Mouse (Mus musculus) stomach, embryonic 16.5 days (tissue): ENCODE measurements around the gene Upf2. TPM values are rescaled to one million over a fixed set of nuclear protein-coding genes. Genes with fewer than 3 reads are reported as not detected.

Experiments used
- ATAC-seq: fragments of 200-750 bp; cut with Nextera tagmentation; 2 replicates; pipeline ENCODE4 v1.8.0; 2017; ENCODE audit warnings: moderate number of reproducible peaks, moderate TSS enrichment; ENCODE audit not compliant: insufficient read depth, low FRiP score
- H3K27ac ChIP-seq: fragments of 300-500 bp; sonication (generic); 2 replicates; pipeline ENCODE4 v1.5.1; 2014; ENCODE audit warnings: low read length
- H3K27me3 ChIP-seq: fragments of 300-500 bp; sonication (generic); 2 replicates; pipeline ENCODE4 v1.6.1; 2014; ENCODE audit warnings: low read length, control low read depth, mixed read lengths; ENCODE audit not compliant: control insufficient read depth, insufficient read depth
- H3K36me3 ChIP-seq: fragments of 300-500 bp; sonication (generic); 2 replicates; pipeline ENCODE4 v1.6.1; 2014; ENCODE audit warnings: low read length; ENCODE audit not compliant: control insufficient read depth, insufficient read depth
- H3K4me1 ChIP-seq: fragments of 300-500 bp; sonication (generic); 2 replicates; pipeline ENCODE4 v1.6.1; 2014; ENCODE audit warnings: low read length, control low read depth, mixed read lengths; ENCODE audit not compliant: control insufficient read depth, insufficient read depth
- H3K4me2 ChIP-seq: fragments of 300-500 bp; sonication (generic); 2 replicates; pipeline ENCODE4 v1.6.1; 2014; ENCODE audit warnings: low read depth, low read length, mixed read lengths
- H3K4me3 ChIP-seq: fragments of 300-500 bp; sonication (generic); replicated peaks from 2 replicates; pipeline ENCODE4 v1.5.1; 2014; ENCODE audit warnings: mild to moderate bottlenecking, low read length
- H3K9ac ChIP-seq: fragments of 300-500 bp; sonication (generic); 2 replicates; pipeline ENCODE4 v1.6.1; 2014; ENCODE audit warnings: low read length
- H3K9me3 ChIP-seq: fragments of 300-500 bp; sonication (generic); replicated peaks from 2 replicates; pipeline ENCODE4 v1.6.1; 2016; ENCODE audit warnings: low read length, control low read depth; ENCODE audit not compliant: control insufficient read depth
- WGBS: fragments of 180-500 bp; shearing (Covaris S2); extraction: QIAGEN DNeasy Blood & Tissue Kit; methylation state at CpG from one replicate; pipeline ENCODE4 v1.1.7; 2014; 5-methylcytosine and 5-hydroxymethylcytosine counted together
- polyA plus RNA-seq: library from polyadenylated mRNA; unstranded; fragments of >200 nt; fragmentation: Nextera tagmentation; extraction: Ambion mirVana; gene quantifications from 2 replicates; pipeline ENCODE4 v1.2.1, GENCODE M21; 2015

The Upf2 gene
- polyA plus RNA-seq, 1 experiment from 2014 or later = 11.3 TPM

- H3K4me1 ChIP-seq = peaks cover 24% of the 10 kb centered on the region
- H3K9ac ChIP-seq = no peak overlapping the region
- H3K36me3 ChIP-seq = no peaks in the 10 kb centered on the region
- peak overlapping the region; percentile 84 for H3K27ac ChIP-seq
- no peaks in the 10 kb centered on the region for H3K27me3 ChIP-seq
- WGBS = 41% methylated on average over 11 of the region's 11 CpGs
- no peak for ATAC-seq
- no peak overlapping the region for H3K4me3 ChIP-seq
- no peaks in the 10 kb centered on the region for H3K9me3 ChIP-seq
- H3K4me2 ChIP-seq = no peak overlapping the region
Measured at GRCm38 (mm10) chr2:6070925-6071324, 119.7 kb downstream of the Upf2 start.

GRCm38 (mm10) chr2:6071598-6072440 is 120.5 kb downstream of the Upf2 start:
- no peak overlapping the region for H3K4me2 ChIP-seq
- H3K4me1 ChIP-seq = peaks cover 24% of the 10 kb centered on the region
- H3K4me3 ChIP-seq = no peak overlapping the region
- H3K36me3 ChIP-seq = no peaks in the 10 kb centered on the region
- peak overlapping the region; percentile 84 for H3K27ac ChIP-seq
- H3K9ac ChIP-seq = 0 out of 2 replicates have a peak overlapping the region, but pooled peaks have one; percentile 11
- H3K27me3 ChIP-seq = no peaks in the 10 kb centered on the region
- ATAC-seq = peak; percentile 89
- H3K9me3 ChIP-seq = no peaks in the 10 kb centered on the region
- 21% methylated on average over 11 of the region's 11 CpGs for WGBS

- Histone ChIP-seq H3K36me3 (no peaks in the 10 kb centered on the region), H3K27ac (peak overlapping the region; percentile 34; the same call in 1 of the 2 replicates), H3K9me3 (no peaks in the 10 kb centered on the region), H3K4me3 (no peak overlapping the region), H3K4me2 (no peak overlapping the region), H3K27me3 (no peaks in the 10 kb centered on the region), H3K9ac (no peak overlapping the region), H3K4me1 (peaks cover 28% of the 10 kb centered on the region)
- no peak for ATAC-seq
- WGBS = 56% methylated on average over 7 of the region's 7 CpGs
Measured at GRCm38 (mm10) chr2:6072685-6073260, 121.5 kb downstream of the Upf2 start.

GRCm38 (mm10) chr2:6074891-6075529 is 123.7 kb downstream of the Upf2 start:
- Histone ChIP-seq H3K36me3 (no peaks in the 10 kb centered on the region), H3K27me3 (no peaks in the 10 kb centered on the region), H3K4me2 (no peak overlapping the region), H3K9me3 (no peaks in the 10 kb centered on the region), H3K9ac (no peak overlapping the region), H3K4me3 (no peak overlapping the region), H3K27ac (no peak overlapping the region; the same call in 1 of the 2 replicates), H3K4me1 (peaks cover 28% of the 10 kb centered on the region)
- 50% methylated on average over 10 of the region's 10 CpGs for WGBS
- ATAC-seq = no peak; the same call in 1 of the 2 replicates

GRCm38 (mm10) chr2:6075530-6075896 is 124.2 kb downstream of the Upf2 start:
- H3K4me2 ChIP-seq = no peak overlapping the region
- WGBS = 42% methylated on average over 1 of the region's 1 CpGs
- no peak overlapping the region for H3K27ac ChIP-seq
- peaks cover 31% of the 10 kb centered on the region for H3K4me1 ChIP-seq
- no peak overlapping the region for H3K4me3 ChIP-seq
- H3K9me3 ChIP-seq = no peaks in the 10 kb centered on the region
- H3K9ac ChIP-seq = no peak overlapping the region
- H3K36me3 ChIP-seq = no peaks in the 10 kb centered on the region
- no peak for ATAC-seq
- no peaks in the 10 kb centered on the region for H3K27me3 ChIP-seq

DNA sequence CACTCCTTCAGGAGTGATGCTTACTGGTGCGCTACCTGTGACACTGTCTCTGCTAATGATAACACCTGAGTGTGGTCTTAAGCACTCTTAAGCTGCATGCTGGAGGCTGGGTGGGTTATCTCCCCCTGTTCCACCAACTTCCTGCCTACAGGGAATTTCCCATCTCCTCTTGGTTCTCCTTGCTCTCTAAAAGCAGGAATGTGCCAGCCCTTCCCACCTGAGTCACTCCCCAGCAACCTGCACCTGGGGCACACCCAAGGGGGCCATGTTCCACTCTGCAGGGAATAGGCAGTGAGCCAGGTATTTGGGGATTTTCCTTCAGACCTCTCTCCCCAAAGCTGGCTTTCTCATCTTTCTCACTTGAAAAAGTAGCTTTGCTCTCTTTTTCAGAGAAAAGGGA is 128.8 kb downstream of the Upf2 start:
- Histone ChIP-seq H3K27ac (peak overlapping the region; percentile 92), H3K9me3 (no peaks in the 10 kb centered on the region)
- 92% methylated on average over 1 of the region's 1 CpGs for WGBS

DNA sequence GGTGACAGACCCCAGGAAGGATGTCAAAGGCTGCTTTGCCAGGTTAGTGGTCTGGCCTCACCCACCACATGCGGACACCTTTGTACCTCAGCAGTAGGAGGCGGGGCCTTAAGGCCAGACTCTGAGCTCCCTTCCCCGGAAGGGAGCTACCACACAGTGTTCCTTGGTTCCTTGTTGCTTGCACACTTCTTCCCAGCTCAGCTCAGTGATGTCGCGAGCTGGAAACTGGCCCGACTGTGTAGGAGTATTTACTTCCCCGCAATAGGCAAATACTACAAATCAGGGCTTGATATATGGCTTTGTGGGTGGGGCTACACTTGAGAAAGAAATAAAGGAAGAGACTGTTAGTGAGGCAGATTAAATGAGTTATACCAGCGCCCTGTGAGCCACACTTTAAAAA is 129.8 kb downstream of the Upf2 start:
- Histone ChIP-seq H3K36me3 (no peaks in the 10 kb centered on the region), H3K4me1 (peaks cover 25% of the 10 kb centered on the region), H3K4me3 (no peak overlapping the region), H3K9ac (peak overlapping the region; percentile 55; the same call in 1 of the 2 replicates), H3K27ac (peak overlapping the region; percentile 92), H3K27me3 (no peaks in the 10 kb centered on the region), H3K9me3 (no peaks in the 10 kb centered on the region), H3K4me2 (peak overlapping the region; percentile 17; the same call in 1 of the 2 replicates)
- peak; percentile 91; the same call in 1 of the 2 replicates for ATAC-seq
- WGBS = 27% methylated on average over 8 of the region's 8 CpGs

More for the DNA sequence above, 128.8 kb downstream of the Upf2 start:
- Histone ChIP-seq H3K27me3 (no peaks in the 10 kb centered on the region), H3K4me3 (no peak overlapping the region), H3K4me2 (no peak overlapping the region), H3K4me1 (peaks cover 24% of the 10 kb centered on the region), H3K36me3 (no peaks in the 10 kb centered on the region), H3K9ac (no peak overlapping the region)
- ATAC-seq = no peak

GRCm38 (mm10) chr2:6082615-6083014 is 131.3 kb downstream of the Upf2 start:
- WGBS = 69% methylated on average over 6 of the region's 6 CpGs
- Histone ChIP-seq H3K27me3 (no peaks in the 10 kb centered on the region), H3K4me2 (no peak overlapping the region), H3K36me3 (no peaks in the 10 kb centered on the region), H3K27ac (no peak overlapping the region), H3K4me1 (peaks cover 25% of the 10 kb centered on the region), H3K4me3 (no peak overlapping the region), H3K9me3 (no peaks in the 10 kb centered on the region), H3K9ac (no peak overlapping the region)
- ATAC-seq = no peak

- Histone ChIP-seq H3K27ac (no peak overlapping the region), H3K4me3 (no peak overlapping the region), H3K4me1 (peaks cover 24% of the 10 kb centered on the region), H3K36me3 (no peaks in the 10 kb centered on the region), H3K9ac (no peak overlapping the region), H3K9me3 (no peaks in the 10 kb centered on the region), H3K27me3 (no peaks in the 10 kb centered on the region), H3K4me2 (no peak overlapping the region)
- 96% methylated on average over 1 of the region's 1 CpGs for WGBS
- no peak for ATAC-seq
Measured at GRCm38 (mm10) chr2:6083696-6084095, 132.4 kb downstream of the Upf2 start.
